Comparison of ENCODE assay signal across 8 mouse cellular contexts in the genomic region with DNA sequence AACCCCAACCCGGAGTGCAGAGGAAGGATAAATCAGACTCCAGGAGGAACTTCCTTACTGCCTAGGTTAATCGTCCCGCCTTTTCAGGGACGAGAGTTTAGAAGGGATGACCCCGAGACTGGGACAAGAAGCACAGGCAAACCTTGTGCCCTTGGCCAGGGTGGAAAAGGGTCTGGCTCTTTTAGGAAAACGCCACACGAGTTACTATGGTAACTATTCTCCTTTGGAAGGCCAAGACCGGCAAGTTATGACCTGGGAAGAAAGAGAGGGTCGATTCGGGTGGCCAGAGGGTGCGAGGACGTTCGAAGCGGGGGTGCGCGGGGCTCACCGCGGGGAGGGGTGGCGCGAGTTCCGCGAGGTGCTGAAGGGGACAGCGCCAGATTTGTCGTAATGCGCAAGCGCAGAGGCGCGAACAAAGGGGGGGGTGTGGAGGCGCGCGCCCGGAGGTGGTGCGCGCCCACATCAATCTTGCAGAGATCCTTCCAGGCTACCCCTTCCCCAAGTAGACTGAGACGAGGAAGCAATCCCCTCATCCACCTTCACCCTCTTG. TPM values are rescaled to one million over a fixed set of nuclear protein-coding genes. Genes with fewer than 3 reads are reported as not detected.
DNase-seq lines count a peak whose midpoint lies in the region; ATAC-seq and TF ChIP-seq lines count a peak whose summit lies in the region.

A gene (minus strand): TSS at position 401 of the 550 bp plus-strand sequence.

- H3K9ac ChIP-seq in forebrain, embryonic 15.5 days (replicated peaks), result peak within 1 kb of the TSS; percentile 66
- no peak within 1 kb of the TSS for H3K9ac ChIP-seq in liver, adult 2 months (ENCODE audit: low read depth, low read length)

- peaks cover 75% of the 10 kb centered on the region for H3K4me1 ChIP-seq in forebrain, embryonic 15.5 days
- H3K4me1 ChIP-seq in kidney, adult 2 months (ENCODE audit: control insufficient read depth, insufficient read depth, low read length), result peaks cover 6% of the 10 kb centered on the region; the same call in 1 of the 2 replicates
- peaks cover 9% of the 10 kb centered on the region for H3K4me1 ChIP-seq in liver, adult 2 months (ENCODE audit: control insufficient read depth, insufficient read depth, low read length)

- no peaks in the 10 kb centered on the region for H3K9me3 ChIP-seq in forebrain, embryonic 15.5 days

- DNase-seq in layer of hippocampus, adult 2 months (ENCODE audit: low spot score in 2 of 2), result peak; percentile 69 to 74
- no peak for DNase-seq in layer of hippocampus, adult 11-12 months (ENCODE audit: low spot score)
- DNase-seq in brain, adult 2 months (ENCODE audit: low read depth, low spot score), result peak; percentile 91
- DNase-seq in kidney, adult 2 months, result peak; percentile 49
- peak; percentile 10 for DNase-seq in liver, adult 2 months (ENCODE audit: extremely low read depth, low read depth, low spot score)
- DNase-seq in naive thymus-derived CD4-positive, alpha-beta T cell, adult 2 months (ENCODE audit: low read depth), result peak; percentile 78
- DNase-seq in adipocyte (ENCODE audit: low spot score), result no peak

- H3K4me3 ChIP-seq in layer of hippocampus, adult 2 months, result peak within 1 kb of the TSS; percentile 88
- peak within 1 kb of the TSS; percentile 71 for H3K4me3 ChIP-seq in forebrain, embryonic 15.5 days
- peak within 1 kb of the TSS; percentile 72 for H3K4me3 ChIP-seq in kidney, adult 2 months (ENCODE audit: insufficient read depth, low read depth, low read length)
- H3K4me3 ChIP-seq in liver, adult 2 months (ENCODE audit: insufficient read depth, low read depth, low read length), result peak within 1 kb of the TSS; percentile 69; the same call in 1 of the 2 replicates

- H3K36me3 ChIP-seq in forebrain, embryonic 15.5 days, result peaks cover 18% of the 10 kb centered on the region; the same call in 1 of the 2 replicates
- no peaks in the 10 kb centered on the region for H3K36me3 ChIP-seq in kidney, adult 2 months (ENCODE audit: control insufficient read depth, insufficient read depth, low read length)
- H3K36me3 ChIP-seq in liver, adult 2 months (ENCODE audit: control insufficient read depth, insufficient read depth, low read length), result no peaks in the 10 kb centered on the region

- ATAC-seq in forebrain, embryonic 15.5 days (replicated peaks), result 0 out of 2 replicates have a peak, but pooled peaks have one; percentile 3

- H3K4me2 ChIP-seq in forebrain, embryonic 15.5 days (replicated peaks), result peak within 1 kb of the TSS; percentile 99

- under 1% methylated on average over 35 of the region's 35 CpGs for WGBS in forebrain, embryonic 15.5 days
- 1% methylated on average over 35 of the region's 35 CpGs for WGBS in kidney, adult 2 months
- 1% methylated on average over 35 of the region's 35 CpGs for WGBS in liver, adult 2 months

- peak within 1 kb of the TSS; percentile 93 for H3K27ac ChIP-seq in layer of hippocampus, adult 2 months
- H3K27ac ChIP-seq in forebrain, embryonic 15.5 days (replicated peaks), result peak within 1 kb of the TSS; percentile 99
- H3K27ac ChIP-seq in kidney, adult 2 months (ENCODE audit: insufficient read depth, low read depth, low read length), result peak within 1 kb of the TSS; percentile 81; the same call in 1 of the 2 replicates
- no peak within 1 kb of the TSS for H3K27ac ChIP-seq in liver, adult 2 months (replicated peaks; ENCODE audit: insufficient read depth, low read depth, low read length)

- no peaks in the 10 kb centered on the region for H3K79me2 ChIP-seq in liver, adult 2 months (ENCODE audit: control insufficient read depth, insufficient read depth, low read length)

- TF ChIP-seq CTCF in layer of hippocampus, adult 2 months (conservative IDR thresholded peaks at IDR 0.05), result no peak
- no peak for TF ChIP-seq CTCF in kidney, adult 2 months (conservative IDR thresholded peaks at IDR 0.05; ENCODE audit: insufficient read depth, insufficient read length, low read depth, low read length)
- TF ChIP-seq CTCF in liver, adult 2 months (IDR thresholded peaks at IDR 0.05; ENCODE audit: low read depth, low read length), result no peak

- 0 out of 2 replicates have a peak, but pooled peaks cover 6% of the 10 kb centered on the region for H3K27me3 ChIP-seq in forebrain, embryonic 15.5 days
- H3K27me3 ChIP-seq in kidney, adult 2 months (replicated peaks; ENCODE audit: control insufficient read depth, insufficient read depth, low read length), result no peaks in the 10 kb centered on the region
- peaks cover 8% of the 10 kb centered on the region; the same call in 1 of the 2 replicates for H3K27me3 ChIP-seq in liver, adult 2 months (ENCODE audit: control insufficient read depth, insufficient read depth, low read length)

- no peak for TF ChIP-seq POLR2A in kidney, adult 2 months (IDR thresholded peaks at IDR 0.05; ENCODE audit: low read depth, low read length)
- TF ChIP-seq POLR2A in liver, adult 2 months (IDR thresholded peaks at IDR 0.05; ENCODE audit: extremely low read depth, insufficient read depth, low read length), result no peak

RNA-seq across cellular contexts. Expression of the gene that starts here (rescaled TPM):
- total RNA-seq in layer of hippocampus, adult 2 months (2021), result 100 to 1,000 TPM; 761 to 778 TPM
- 78.2 and 79.9 TPM in 2 replicates for polyA plus RNA-seq in forebrain, embryonic 15.5 days (2015; fragmentation: Nextera tagmentation; extraction: Ambion mirVana)
- polyA plus RNA-seq in kidney, adult 2 months (2012; rRNA removed), result 1.9 and 2.7 TPM in 2 replicates
- 0.27 and 0.46 TPM in 2 replicates for total RNA-seq in liver, adult 2 months (2014; rRNA removed)
- polyA plus RNA-seq in liver, adult 2 months (2012; rRNA removed), result 0.57 and 0.71 TPM in 2 replicates

Comparison
In these comparisons a context has a peak if more than half of its experiments do, and no peak if none do; other contexts are left out.
1. RNA of the gene that starts here (total RNA-seq): 761 to 778 TPM in layer of hippocampus, adult 2 months; 0.27 to 0.46 TPM in liver, adult 2 months; every median in the first group is over 100 times any median in the second.
2. RNA of the gene that starts here (polyA plus RNA-seq): 78.2 to 79.9 TPM in forebrain, embryonic 15.5 days; 1.9 to 2.7 TPM in kidney, adult 2 months and 0.57 to 0.71 TPM in liver, adult 2 months; every median in the first group is over 10 times any median in the second.
3. DNase-seq: peak in layer of hippocampus, adult 2 months (2 of 2), brain, adult 2 months (single experiment), kidney, adult 2 months (single experiment) and naive thymus-derived CD4-positive, alpha-beta T cell, adult 2 months (single experiment); none in layer of hippocampus, adult 11-12 months (single experiment) and adipocyte (single experiment).
4. Peak in DNase-seq and H3K4me3 ChIP-seq in liver, adult 2 months; RNA of the gene not detected or under 1 TPM.
5. Peak in every context shown above with its lines, with median percentiles within 50 percentile points of each other: H3K4me3 ChIP-seq.